Mouse (Mus musculus) hematopoietic stem cell, adult 5-6 weeks (primary cell): ENCODE data around the gene Vtn. TPM values are rescaled to one million over a fixed set of nuclear protein-coding genes. Genes with fewer than 3 reads are reported as not detected.

Source experiments
- ATAC-seq, 2 experiments: fragments of 125-278 bp in 1 of 2; replicated peaks in 1 of 2; 2 replicates each; pipeline ENCODE4 v1.8.0; 2016 to 2017; ENCODE audit warnings: inconsistent platforms in 2 of 2, mild to moderate bottlenecking in 2 of 2, moderate number of reproducible peaks in 2 of 2, low read depth in 1 of 2, moderate TSS enrichment in 1 of 2; ENCODE audit not compliant: low FRiP score in 2 of 2, poor library complexity in 2 of 2, severe bottlenecking in 2 of 2, insufficient read depth in 1 of 2, low TSS enrichment in 1 of 2
- total RNA-seq: library from RNA; stranded (forward); fragments of 172-1452, 232-1000 nt; gene quantifications from 2 replicates; pipeline ENCODE4 v1.2.3, GENCODE M21; 2017

The Vtn gene
- not detected in 2 replicates for total RNA-seq

DNA sequence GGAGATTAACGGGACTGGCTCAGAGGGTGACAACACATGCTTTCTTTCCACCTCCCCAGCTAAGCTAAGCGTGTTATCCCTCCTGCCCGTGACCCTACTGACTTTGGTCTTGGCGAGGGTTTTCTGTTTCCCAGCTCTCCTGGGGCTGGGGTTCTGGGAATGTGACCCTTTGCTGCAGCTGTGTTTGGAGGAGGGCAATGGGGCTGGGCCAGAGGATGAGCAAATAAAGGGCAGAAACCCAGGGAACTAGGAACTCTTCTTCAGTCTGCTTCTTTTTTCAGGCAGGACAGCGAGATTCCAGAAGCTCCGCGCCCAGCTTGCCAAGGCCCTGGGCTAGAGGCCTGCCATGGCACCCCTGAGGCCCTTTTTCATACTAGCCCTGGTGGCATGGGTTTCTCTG is at the start of gene Vtn:
Gene Vtn (plus strand): TSS at position 88 of the 400 bp plus-strand sequence.
- ATAC-seq = no peak

DNA sequence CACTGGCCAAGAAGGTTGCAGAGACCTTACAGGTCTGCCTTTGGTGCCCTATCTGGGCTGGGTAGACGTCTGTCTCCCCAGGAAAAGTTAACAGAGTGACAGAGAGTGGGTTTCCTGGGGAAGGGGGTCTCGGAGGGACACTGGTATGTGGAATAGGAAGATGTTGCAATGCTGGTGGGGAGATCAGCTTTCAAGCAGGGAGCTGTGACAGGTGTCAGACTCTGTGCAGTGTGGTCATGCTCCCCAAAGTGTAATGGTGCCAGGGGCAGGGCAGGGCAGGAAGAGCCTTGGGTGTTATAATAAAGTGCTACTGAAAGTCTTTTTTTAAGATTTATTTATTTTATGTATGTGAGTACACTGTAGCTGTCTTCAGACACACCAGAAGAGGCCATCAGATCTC is 48.6 kb upstream of the Vtn start:
- ATAC-seq = no peak

- ATAC-seq = peak in 1 of 2 experiments; percentile 42; a peak in 1 of 4 replicates
Measured at GRCm38 (mm10) chr11:78453675-78454074, 45.2 kb upstream of the Vtn start.

- no peak for ATAC-seq
Measured at GRCm38 (mm10) chr11:78454276-78454675, 44.6 kb upstream of the Vtn start.

DNA sequence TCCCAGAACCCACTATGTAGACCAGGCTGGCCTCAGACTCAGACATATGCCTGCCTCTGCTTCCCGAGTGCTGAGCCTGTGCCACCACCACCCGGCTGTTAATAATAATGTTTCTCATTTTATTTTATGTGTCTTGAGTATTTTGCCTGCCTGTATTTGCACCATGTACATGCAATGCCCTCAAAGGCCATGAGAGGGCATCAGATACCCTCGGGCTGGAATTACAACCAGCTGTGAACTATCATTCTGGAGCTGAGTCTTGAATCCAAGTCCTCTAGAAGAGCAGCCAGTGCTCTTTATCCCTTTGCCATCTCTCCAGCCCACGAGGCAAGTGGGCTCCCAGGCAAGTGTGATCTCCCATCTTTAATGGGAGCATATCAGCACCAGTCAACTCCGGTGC is 43.6 kb upstream of the Vtn start:
- peak in 1 of 2 experiments; percentile 69; a peak in 1 of 4 replicates for ATAC-seq

GRCm38 (mm10) chr11:78458740-78459139 is 40.2 kb upstream of the Vtn start:
- no peak for ATAC-seq

DNA sequence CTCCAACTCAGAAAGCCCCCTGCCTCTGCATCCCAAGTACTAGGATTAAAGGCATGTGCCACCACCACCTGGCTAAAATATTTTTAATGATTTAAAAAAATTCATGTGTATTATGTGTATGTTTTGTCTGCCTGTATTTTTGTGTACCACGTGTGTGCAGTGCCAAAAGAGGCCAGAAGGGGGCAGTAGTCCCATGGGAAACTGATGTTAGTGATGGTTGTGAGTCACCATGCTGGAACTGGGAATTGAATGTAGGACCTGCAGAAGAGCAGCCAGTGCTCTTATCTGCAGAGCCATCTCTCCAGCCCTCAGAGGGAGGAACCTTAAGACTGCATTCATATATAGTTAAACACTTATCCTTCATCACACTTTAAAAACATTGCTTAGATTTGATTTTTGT is 37.0 kb upstream of the Vtn start:
- no peak for ATAC-seq

DNA sequence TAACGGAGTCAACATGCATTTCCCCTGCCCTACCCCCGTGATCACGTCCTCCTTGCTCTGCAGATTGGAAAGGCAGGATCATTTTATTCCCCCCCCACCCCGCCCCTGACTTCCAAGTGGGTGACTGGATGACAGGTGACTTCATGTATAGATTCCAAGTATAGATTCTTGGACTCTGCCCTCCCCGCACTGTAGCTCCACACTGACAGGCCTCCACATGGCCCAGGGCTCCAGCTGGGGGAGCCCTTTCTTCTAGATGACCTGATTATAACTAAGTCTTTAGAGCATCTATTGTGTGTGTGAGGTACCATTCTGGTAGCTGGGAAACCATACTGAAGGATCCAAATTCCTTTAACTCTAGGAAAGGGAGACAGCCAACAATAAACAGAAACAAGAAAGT is 36.2 kb upstream of the Vtn start:
- no peak for ATAC-seq

DNA sequence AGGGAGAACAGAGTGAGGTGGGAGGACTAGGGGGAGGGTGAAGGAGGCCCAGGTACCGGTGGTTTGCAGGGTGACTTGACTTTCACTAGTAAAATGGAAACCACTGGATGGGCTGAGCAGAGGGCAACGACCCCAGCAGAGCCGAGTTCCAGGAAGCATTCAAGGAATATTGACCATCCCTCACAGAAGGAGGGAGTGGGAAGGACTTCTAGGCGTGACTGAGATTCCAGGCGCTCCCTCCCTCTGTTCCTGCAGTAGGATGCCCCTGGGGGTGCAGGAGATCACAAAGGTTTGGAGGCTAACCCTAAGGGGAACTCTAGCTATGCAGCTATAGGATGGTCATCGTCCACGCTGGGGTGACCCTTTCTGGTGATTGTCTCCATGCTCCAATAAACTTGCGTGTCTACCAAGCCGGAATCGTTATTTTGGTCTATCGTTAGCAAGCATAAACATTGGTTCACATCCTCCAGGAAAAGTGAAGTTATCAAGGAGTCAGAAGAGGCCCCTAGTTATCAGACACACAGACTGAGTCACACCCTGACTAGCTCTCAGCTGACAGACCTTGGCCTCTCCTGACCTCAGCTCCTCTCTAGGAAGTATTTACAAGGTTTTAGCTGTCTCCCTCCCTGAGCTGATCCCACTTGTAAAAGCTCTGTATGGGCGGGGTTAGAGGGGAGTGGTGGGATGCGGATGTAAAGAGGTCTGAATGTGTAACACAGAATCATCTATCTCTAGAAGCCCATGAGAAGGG is 35.4 kb upstream of the Vtn start:
- ATAC-seq = no peak

DNA sequence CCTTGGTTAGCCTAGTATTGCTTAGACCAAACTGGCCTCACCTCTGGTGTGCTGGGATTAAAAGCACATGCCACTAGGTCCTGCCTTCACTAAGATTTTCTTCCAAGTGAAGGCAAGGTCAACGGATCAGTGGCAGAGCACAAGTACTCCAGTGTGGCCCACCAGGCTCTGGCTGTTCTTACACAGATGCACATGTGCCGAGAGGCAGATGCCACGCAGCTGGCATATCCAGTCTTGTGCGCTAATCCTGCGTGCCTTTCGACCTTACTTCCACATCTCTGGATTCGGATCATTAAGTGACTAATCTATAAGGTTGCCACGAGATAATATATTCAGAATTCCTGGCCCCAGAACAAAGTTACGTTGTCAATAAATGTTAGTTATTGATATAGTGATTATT is 33.8 kb upstream of the Vtn start:
- no peak for ATAC-seq

DNA sequence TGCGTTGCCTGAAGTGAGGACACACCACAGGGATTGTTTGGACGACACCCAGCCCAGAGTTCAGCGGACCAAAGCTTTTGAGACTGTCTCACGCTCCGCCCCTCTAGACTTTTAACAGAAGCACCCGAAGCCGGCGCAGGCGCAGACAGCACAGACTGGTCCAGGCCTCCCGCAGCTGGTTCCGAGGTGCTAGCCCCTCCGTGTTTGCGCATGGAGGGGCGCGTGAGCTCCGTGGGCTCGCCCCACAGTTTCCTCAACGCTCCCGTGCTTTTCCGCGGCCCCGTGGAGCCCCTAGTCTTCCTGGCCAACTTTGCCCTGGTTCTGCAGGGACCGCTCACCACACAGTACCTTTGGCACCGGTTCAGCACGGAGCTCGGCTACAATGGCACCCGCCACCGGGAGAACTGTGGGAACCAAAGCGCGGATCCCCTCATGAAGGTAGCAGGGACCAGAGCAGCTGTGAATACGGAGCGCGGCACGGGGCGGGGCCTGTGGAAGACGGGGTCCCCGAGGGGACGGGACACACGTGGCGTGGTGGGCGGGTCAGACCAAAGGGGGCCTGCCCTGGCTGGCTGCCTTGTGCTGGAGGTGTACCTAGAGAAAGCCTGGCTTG is 33.2 kb upstream of the Vtn start, which contains the start of gene Slc46a1:
Gene Slc46a1 (plus strand): TSS at position 130 of the 613 bp plus-strand sequence.
- peak; percentile 90 to 93 for ATAC-seq

GRCm38 (mm10) chr11:78466242-78466912 is 32.5 kb upstream of the Vtn start:
- ATAC-seq = no peak

DNA sequence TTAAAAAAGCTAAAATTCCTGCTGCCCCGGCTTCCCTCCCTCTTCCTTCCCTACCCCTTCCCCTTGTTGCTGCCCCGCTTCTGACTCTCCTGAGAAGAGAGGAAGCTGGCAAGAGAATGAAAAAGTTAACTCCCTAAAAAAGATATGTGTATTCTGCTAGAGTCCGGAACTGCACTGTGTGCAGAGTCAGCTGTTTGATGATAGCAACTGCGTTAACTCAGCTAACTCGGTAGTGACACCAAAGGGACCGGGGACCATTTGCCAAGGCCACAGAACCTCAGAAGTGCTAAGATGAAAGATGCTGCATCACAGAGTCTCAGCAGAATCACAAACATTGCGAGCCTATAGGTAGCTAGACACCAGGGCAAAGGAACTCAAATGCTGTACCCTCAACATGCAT is 31.4 kb upstream of the Vtn start:
- ATAC-seq = no peak

DNA sequence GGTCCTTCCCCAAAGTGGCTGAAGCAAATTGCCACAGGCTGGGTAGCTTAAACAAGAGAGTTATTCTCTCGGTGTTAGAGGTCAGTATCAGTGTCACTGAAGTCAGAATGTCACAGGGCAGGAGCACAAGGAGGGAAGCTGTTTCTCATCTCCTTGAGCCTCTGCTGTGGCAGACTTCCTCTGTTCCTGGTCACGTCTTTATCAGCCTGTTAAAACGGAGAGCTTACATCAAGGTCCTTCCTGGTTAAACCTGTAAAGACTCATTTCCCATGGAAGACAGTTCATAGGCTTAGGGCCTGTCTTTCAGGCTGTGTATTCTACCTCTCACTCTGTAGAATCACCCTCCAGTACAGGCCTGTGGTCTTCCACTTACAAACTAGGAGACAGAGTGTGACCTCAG is 31.0 kb upstream of the Vtn start:
- ATAC-seq = no peak

GRCm38 (mm10) chr11:78471326-78472103 is 27.4 kb upstream of the Vtn start:
- no peak for ATAC-seq

DNA sequence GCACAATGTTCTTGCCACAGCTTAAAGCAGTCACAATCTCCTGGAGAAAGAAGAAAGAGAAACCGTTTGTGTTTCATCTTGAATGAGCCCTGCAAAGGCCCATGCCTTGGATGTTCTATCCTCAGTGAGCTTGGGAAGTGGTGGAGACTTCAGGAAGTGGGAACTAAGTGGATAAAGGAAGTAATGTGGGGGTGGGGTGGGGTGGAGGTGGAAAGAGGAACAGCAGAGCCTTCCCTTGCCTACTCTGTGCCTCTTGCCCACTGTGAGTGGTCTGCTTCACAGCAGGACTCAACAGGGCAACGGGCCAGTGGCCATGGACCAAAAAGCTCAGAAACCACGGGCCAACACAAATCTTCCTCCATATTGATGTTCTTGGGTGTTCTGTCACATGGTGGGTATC is 23.6 kb upstream of the Vtn start:
- no peak for ATAC-seq

DNA sequence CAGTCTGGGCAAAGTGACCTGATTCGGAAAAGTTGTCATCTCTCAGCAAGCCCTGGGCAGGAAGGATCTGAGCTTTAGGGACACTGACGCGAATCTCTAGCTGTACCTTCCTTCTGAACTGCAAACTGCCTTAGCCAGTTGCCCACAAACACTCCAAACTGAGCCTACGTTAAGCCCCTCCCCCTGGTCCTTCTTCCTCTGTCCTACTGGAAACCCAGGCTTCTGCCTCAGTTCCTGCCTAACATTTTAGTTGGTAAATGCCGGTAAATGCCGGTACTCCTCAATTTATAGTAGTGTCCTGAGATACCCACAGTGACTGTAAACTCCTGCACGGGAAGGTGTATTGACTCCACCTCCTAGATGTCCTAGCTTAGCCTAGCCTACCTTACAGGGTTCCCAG is 15.3 kb upstream of the Vtn start:
- ATAC-seq = no peak

- peak; percentile 34 to 49; a peak in 1 of 4 replicates for ATAC-seq
Measured at GRCm38 (mm10) chr11:78488168-78488567, 10.7 kb upstream of the Vtn start.
